Mouse (Mus musculus): ENCODE data around the gene Gm26992.

The Gm26992 gene

DNA sequence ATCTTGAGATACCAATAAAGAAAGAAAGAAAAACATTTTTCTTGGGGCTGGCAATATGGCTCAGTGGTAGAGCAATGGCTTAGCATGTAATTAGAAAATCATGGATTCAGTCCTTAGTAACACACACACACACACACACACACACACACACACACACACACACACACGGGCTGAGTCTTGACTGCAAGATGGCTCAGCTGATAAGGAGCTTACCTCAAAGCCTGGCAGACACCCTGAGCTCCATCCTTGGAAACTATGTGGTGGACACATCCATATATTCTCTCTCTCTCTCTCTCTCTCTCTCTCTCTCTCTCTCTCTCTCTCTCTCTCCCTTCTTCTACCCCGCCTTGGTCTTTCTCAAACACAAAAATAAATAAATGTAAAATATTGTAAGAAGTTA is 69.0 kb downstream of the Gm26992 start:
- DNase-seq, result no peak

DNA sequence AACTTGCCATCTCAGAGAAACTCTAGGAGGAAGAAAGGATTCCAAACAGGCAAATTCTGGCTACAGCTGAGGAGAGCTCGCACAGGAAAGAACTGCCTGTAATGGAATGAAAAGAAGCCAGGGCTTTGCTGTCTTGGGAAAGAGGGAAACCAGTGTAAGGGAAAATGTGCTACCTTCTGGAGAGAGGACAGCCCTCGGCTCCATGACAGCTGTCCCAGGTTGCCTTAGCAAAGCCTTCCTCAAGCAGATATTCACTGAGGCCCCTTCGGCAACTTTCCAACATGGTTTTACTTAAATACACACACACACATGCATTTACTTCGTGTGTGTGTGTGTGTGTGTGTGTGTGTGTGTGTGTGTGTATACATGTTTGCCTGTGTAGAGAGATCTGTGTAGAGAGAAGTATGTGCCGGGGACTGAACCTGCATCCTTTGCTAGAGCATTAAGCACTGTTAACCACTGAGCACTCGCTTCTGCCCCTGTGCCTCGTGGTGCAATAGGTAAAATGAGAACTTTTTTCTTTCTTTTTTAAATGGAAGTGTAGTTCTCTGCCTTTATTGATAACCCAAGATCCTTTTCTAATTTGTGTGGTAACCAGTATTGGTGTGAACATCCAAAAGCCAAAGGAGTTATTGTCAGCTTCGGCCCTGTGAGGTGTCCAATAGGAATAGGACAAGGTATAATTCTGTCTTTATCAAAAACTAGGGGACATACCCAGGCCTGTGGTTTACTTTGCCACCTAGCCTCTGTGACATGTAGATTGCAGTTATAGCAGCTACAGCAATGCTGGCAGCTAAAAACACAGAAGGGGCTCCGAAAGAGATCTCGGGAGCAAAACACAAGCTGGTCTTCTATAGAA is 70.8 kb downstream of the Gm26992 start:
- DNase-seq, result peak; percentile 22 to 37

DNA sequence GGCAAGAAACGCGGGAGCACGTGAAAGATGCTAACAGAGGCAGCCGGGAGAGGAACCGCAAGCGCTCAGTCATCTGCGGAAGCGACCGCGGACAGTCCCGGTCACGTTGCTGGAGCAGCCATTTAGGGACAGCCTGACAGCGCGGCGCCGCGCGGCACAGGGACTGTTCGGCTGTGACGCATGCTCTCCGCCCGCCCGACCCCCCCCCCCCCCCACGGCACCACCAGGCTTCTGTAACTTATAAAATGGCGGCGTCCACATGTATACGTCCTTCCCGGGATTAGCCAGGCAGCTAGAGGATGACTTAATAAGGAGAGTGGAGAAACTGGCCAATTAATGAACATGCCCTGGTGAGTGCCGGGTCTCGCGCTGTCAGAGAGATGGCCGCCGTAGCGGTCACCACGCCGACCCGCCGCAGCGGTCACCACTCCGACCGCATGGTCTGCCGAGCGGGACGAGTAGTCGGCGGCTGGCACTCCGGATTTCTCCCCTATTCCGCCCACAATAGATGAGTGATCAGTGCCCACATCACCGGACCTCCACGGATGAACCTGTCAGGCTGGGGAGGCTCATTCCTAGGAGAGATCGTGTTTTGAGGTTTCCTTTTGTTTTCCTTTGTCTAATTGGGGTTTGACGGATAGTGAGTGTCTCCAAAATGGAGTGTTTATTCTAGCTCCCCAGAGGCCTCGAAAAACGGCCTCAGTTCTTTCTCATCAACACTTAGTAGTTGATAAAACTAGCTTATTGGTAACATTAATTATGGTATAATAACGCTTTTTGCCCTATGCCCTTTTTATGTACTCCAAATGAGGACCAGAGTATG is 71.8 kb downstream of the Gm26992 start:
- DNase-seq, result peak; percentile 73 to 87

DNA sequence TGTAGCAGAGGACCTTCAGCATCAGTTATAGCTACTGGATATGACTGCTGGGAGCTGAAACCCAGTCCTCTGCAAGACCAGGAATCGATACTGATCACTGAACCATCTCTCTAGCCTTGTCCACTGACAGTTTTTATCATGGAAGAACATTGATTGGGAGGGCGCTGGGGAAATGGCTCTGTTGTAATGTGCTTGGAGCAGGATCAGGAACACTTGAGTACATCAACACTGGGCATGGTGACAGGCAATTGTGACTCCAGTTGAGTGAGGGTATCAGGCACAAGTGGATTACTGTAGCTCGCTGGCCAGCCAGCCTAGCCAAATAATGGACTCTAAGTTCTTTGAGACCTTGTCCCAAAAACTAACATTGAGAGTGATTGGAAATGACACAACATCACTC is 77.6 kb downstream of the Gm26992 start:
- no peak for DNase-seq

DNA sequence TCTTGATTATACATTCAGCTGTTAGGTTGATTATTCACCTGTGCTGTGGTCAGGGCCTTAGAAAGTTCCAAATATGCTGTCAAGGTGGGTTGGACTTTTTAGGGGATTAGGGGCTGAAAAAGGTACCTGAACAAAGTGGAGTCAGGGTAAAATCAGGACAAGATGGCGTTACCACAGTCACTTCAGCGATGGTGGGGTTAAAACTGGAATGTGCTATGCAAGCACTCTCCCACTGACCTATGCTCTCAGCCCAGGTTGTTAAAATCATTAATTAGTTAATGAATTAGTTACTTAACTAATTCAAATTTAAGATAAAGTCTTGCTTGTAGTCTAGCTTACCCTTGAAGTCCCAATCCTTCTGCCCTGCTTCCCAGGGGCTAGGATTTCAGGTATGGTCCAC is 78.3 kb downstream of the Gm26992 start:
- DNase-seq, result no peak

DNA sequence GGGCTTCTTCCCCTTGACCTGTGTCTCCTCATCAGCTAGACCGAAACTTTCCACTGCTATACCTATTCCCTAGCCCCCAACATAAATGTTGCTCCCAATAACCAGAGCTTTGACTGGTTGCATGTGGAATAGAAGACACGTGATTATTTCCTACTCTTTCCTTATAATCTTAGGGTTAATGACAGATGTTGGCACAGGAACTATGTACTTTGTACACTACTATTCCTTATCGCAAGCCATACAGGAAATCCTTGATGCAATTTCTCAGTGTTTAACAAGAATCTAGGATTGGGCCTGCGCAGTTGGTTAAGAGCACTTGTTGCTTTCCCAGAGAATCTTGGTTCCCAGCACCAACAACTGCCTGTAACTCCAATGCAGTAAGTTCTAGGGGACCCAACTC is 86.4 kb downstream of the Gm26992 start:
- DNase-seq, result no peak

DNA sequence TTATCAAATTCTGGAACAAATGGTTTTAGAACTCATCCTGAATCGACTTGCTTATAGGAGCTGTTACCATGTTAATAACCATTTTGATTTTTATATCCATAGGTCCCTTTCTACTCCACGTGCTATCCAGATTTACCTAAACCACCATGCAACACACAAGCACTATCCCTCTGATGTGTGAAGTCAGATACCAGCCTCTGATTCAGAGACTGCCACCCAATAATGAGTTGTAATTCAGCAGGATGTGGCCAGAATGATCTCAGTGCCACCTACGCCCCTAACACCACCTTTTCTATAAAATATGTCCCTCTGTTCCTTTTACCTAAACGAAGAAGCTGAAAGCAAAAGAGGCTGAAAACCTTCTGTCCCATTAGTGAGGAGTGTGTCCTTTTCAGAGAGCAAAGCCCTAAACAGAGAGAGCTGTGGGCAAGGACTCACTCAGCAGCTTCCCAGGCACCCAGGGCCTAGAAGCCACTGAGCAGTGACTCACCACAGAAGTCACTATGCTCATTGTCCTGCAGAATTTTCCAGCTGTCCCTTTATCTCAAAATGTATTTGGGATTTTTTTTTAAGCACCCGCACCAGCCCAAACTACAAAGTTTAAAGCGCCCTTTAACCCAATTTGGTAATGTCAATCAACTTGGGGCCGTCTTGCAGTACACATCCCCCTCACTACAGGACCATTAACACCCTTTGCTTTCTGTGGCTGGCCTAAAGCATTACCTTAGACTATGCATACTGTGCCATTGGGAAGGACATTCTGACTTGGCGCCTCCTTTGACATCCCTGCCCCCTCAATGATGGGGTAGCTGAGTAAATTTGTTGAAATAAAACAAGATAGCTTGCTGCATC is 87.6 kb downstream of the Gm26992 start:
- no peak for DNase-seq

DNA sequence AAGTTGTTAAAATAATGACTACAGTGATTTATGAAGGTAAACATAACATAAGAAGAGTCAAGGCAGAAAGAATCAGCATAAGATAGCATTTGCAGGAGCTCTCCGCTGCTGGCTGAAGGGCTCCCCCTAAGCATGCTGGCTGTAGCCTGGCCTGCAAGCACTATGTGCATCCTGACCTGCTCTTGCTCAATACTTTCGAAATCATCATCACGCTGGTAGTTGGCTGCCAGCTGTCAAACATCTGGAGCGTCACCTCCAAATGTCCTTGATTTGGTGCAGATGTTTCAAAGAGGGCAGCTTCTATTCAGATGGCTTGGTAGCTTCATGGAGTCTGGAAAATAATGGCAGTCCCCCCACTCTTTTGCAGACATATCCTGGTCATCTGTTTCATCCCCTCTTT is 93.0 kb downstream of the Gm26992 start:
- no peak for DNase-seq

DNA sequence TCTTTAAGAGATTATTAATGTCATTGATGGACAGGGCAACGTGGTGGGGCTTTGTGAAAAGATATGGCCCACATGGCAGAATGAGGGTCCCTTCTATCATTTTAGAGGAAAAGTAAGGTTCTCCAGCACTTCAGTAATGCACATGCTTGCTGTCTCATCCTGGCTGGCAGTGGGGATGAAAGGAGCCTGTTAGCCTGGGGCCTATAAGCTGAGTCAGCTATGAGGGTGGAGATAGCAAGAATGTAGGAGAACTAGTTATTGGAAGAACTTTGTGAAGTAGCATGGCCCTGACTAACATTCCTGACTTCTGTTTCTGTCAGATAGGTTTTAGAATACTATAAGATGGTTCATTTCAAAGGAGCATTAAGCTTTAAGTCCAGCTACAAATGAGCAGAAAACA is 93.5 kb downstream of the Gm26992 start:
- DNase-seq, result no peak

DNA sequence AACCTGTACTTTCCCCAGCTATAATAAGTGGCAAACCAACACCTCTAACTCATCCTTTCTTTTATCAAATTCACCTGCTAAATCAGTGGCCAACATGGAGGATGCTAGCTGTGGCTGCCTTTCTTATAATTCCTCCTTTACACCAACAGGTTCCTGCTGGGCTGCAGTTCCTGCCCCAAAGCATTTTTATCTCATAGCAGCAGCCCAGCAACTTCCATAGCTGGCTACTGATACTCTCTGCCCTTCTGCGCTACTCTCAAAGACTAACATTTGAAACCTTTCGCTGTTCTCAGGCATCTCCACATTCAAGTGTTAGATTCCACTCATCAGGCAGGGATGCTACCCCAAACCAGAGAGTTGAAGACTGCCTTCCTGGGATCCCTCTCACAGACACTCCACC is 97.0 kb downstream of the Gm26992 start:
- DNase-seq, result no peak

DNA sequence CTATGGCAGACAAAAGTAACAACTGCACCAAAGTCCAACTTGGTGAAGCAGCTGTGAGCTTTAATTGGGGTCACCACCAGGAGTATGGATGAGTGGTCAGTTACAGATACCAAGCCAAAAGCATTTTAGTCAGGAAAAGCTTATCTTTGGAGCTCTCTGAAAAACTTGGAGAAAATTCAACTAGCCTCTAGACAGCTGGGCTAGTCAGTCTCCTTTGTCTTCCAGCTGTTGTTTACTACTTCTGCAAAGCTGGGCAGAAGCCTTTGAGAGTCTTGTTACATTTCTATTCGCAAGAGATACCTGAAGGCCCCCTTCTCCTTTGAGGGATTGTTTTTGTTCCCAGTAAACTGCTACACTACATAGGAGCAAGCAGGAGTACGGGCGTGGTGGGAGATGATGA is 97.7 kb downstream of the Gm26992 start:
- no peak for DNase-seq

DNA sequence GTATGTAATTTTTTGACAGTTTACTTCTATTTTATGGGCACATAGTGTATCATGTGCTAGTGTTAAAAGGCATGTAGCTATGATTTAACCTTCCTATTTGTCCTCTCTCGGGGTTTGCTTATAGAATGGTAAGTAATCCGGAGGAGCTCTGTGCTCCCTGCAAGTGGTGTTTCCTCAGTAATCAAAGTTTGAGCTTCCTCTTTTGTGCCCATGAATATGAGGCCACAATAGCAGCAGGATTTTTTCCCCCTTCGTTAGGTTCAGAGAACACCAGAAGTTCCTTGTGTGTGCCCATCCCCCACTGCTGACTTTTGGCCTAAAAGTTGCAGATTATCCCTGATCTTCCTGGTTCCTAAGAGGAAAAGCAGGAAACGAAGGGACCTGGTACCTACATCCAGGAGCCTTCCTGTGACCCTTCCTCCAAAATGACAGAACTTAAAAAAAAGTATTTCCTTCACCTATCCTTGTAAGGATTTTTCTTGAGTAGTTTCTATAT is 99.5 kb downstream of the Gm26992 start:
- no peak for DNase-seq

DNA sequence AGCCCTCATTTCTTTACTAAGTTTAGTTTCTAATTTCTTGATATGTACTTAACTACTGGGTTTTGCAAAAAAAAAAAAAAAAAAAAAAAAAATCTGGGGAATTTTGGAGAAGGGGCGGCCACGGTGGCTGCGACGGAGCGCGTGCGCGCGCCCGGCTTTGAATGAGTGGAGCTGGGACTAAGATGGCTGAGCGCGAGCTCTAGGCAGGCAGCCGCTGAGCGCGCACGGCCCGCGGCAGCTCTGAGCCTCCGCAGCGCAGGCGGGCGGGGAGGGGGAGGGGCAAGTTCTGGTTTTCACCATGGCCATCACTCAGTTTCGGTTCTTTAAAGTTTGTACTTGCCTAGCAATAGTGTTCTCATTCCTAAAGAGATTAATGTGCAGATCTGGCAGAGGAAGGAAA is 107.4 kb downstream of the Gm26992 start:
- peak; percentile 75 to 84 for DNase-seq
